Mouse (Mus musculus) G1E (cell line): ENCODE measurements around the gene A1cf. TPM values are rescaled to one million over a fixed set of nuclear protein-coding genes. Genes with fewer than 3 reads are reported as not detected.

Experiments used
- ATAC-seq: 2 replicates; pipeline ENCODE4 v1.8.0; 2016; ENCODE audit warnings: mild to moderate bottlenecking; ENCODE audit not compliant: insufficient number of reproducible peaks, poor library complexity, low FRiP score, severe bottlenecking; ENCODE audit errors: extremely low read depth
- DNase-seq: peaks from one replicate; pipeline ENCODE4 v3.0.0; 2012; ENCODE audit warnings: low spot score
- H3K27me3 ChIP-seq: 2 replicates; pipeline ENCODE4 v1.6.1; 2012; ENCODE audit warnings: mild to moderate bottlenecking, low read length, inconsistent platforms; ENCODE audit not compliant: insufficient read depth
- H3K36me3 ChIP-seq: replicated peaks from 2 replicates; pipeline ENCODE3; 2012; ENCODE audit warnings: mild to moderate bottlenecking, inconsistent platforms
- H3K4me1 ChIP-seq: 2 replicates; pipeline ENCODE4 v1.6.1; 2012; ENCODE audit warnings: low read depth, low read length, inconsistent platforms, mixed read lengths; ENCODE audit not compliant: insufficient read depth
- H3K4me3 ChIP-seq: 2 replicates; pipeline ENCODE4 v1.5.1; 2012; ENCODE audit warnings: low read depth, mild to moderate bottlenecking, inconsistent platforms, low read length, moderate library complexity, mixed read lengths
- H3K9me3 ChIP-seq: replicated peaks from 2 replicates; pipeline ENCODE4 v1.6.1; 2012; ENCODE audit warnings: inconsistent platforms
- CTCF ChIP-seq: IDR thresholded peaks from 2 replicates; pipeline ENCODE4 v1.5.1; 2012; ENCODE audit warnings: low read depth, low read length, inconsistent platforms, mixed read lengths
- GATA1 ChIP-seq: IDR thresholded peaks from 2 replicates; pipeline ENCODE4 v1.6.1; 2012; ENCODE audit warnings: borderline replicate concordance, low read length, inconsistent platforms, mixed read lengths
- GATA2 ChIP-seq: IDR thresholded peaks from 2 replicates; pipeline ENCODE4 v1.6.1; 2012; ENCODE audit warnings: low read depth, low read length, inconsistent platforms, borderline replicate concordance
- POLR2AphosphoS5 ChIP-seq: IDR thresholded peaks from 2 replicates; pipeline ENCODE4 v1.6.1; 2012; ENCODE audit warnings: low read depth, low read length, inconsistent platforms; ENCODE audit not compliant: insufficient replicate concordance
- TAL1 ChIP-seq: conservative IDR thresholded peaks from 2 replicates; pipeline ENCODE4 v1.6.1; 2012; ENCODE audit warnings: low read depth, low read length, inconsistent platforms, mixed read lengths
- polyA plus RNA-seq: library from polyadenylated mRNA; stranded (reverse); fragments of >175 nt; gene quantifications from 2 replicates; pipeline ENCODE4 v1.2.3, GENCODE M21; 2012
- total RNA-seq, 2 experiments: library from RNA; stranded (forward) in 1 of 2; stranded (reverse) in 1 of 2; fragments of 200-1000 nt in 1 of 2; fragments of >200 nt in 1 of 2; fragmentation: Nextera tagmentation in 1 of 2; gene quantifications; 2 replicates each; pipeline ENCODE4 v1.2.3; 2014 to 2017

Gene A1cf
- total RNA-seq (2014; fragmentation: Nextera tagmentation) (not detected in 2 replicates), total RNA-seq (2017) (0.06 and 0.27 TPM in 2 replicates), polyA plus RNA-seq (not detected in 2 replicates)

GRCm38 (mm10) chr19:31868521-31868920, at the start of gene A1cf:
A1cf (plus strand) TSS chr19:31868764.
- no peak for DNase-seq
- Histone ChIP-seq H3K4me3 (no peak within 1 kb of the TSS), H3K36me3 (no peaks in the 10 kb centered on the region), H3K27me3 (peaks cover 7% of the 10 kb centered on the region; the same call in 1 of the 2 replicates), H3K4me1 (no peaks in the 10 kb centered on the region), H3K9me3 (no peaks in the 10 kb centered on the region)
- TF ChIP-seq TAL1 = no peak
- TF ChIP-seq GATA1 = no peak
- no peak for TF ChIP-seq GATA2
- TF ChIP-seq POLR2AphosphoS5 = no peak
- no peak for TF ChIP-seq CTCF
- no peak for ATAC-seq

GRCm38 (mm10) chr19:31834250-31834649, 34.3 kb upstream of the A1cf start:
- peaks cover 4% of the 10 kb centered on the region for H3K4me1 ChIP-seq
- no peaks in the 10 kb centered on the region for H3K36me3 ChIP-seq
- no peaks in the 10 kb centered on the region for H3K27me3 ChIP-seq
- no peak for TF ChIP-seq CTCF
- no peak for TF ChIP-seq POLR2AphosphoS5
- no peak overlapping the region for H3K4me3 ChIP-seq
- peaks cover 5% of the 10 kb centered on the region for H3K9me3 ChIP-seq
- DNase-seq (no peak), ATAC-seq (no peak)

- Histone ChIP-seq H3K4me1 (no peaks in the 10 kb centered on the region), H3K4me3 (no peak overlapping the region), H3K27me3 (no peaks in the 10 kb centered on the region), H3K9me3 (no peaks in the 10 kb centered on the region), H3K36me3 (no peaks in the 10 kb centered on the region)
- ATAC-seq (no peak), DNase-seq (no peak)
- TF ChIP-seq POLR2AphosphoS5 (no peak), TAL1 (no peak), GATA2 (no peak), CTCF (no peak)
Observed at GRCm38 (mm10) chr19:31861909-31862308, 6.7 kb upstream of the A1cf start.

- no peaks in the 10 kb centered on the region for H3K4me1 ChIP-seq
- ATAC-seq = no peak
- H3K27me3 ChIP-seq = no peaks in the 10 kb centered on the region
- no peak for DNase-seq
- no peak for TF ChIP-seq TAL1
- TF ChIP-seq GATA1 = no peak
- no peak for TF ChIP-seq POLR2AphosphoS5
- no peak for TF ChIP-seq GATA2
- TF ChIP-seq CTCF = no peak
- no peaks in the 10 kb centered on the region for H3K9me3 ChIP-seq
- no peak overlapping the region for H3K4me3 ChIP-seq
- H3K36me3 ChIP-seq = no peaks in the 10 kb centered on the region
Observed at GRCm38 (mm10) chr19:31862512-31863249, 5.9 kb upstream of the A1cf start.

GRCm38 (mm10) chr19:31865451-31865850, 3.1 kb upstream of the A1cf start:
- TF ChIP-seq CTCF = no peak
- TF ChIP-seq GATA2 = no peak
- no peak for TF ChIP-seq POLR2AphosphoS5
- TF ChIP-seq GATA1 = no peak
- no peak for TF ChIP-seq TAL1
- no peak overlapping the region for H3K4me3 ChIP-seq
- no peak for DNase-seq
- H3K9me3 ChIP-seq = no peaks in the 10 kb centered on the region
- ATAC-seq = no peak
- H3K36me3 ChIP-seq = no peaks in the 10 kb centered on the region
- H3K4me1 ChIP-seq = no peaks in the 10 kb centered on the region
- H3K27me3 ChIP-seq = peaks cover 7% of the 10 kb centered on the region; the same call in 1 of the 2 replicates

- H3K36me3 ChIP-seq = no peaks in the 10 kb centered on the region
- TF ChIP-seq TAL1 (no peak), POLR2AphosphoS5 (no peak), GATA2 (no peak), CTCF (no peak), GATA1 (no peak)
- peaks cover 7% of the 10 kb centered on the region; the same call in 1 of the 2 replicates for H3K27me3 ChIP-seq
- DNase-seq (no peak), ATAC-seq (no peak)
- H3K4me1 ChIP-seq = no peaks in the 10 kb centered on the region
- no peak overlapping the region for H3K4me3 ChIP-seq
- H3K9me3 ChIP-seq = no peaks in the 10 kb centered on the region
Observed at GRCm38 (mm10) chr19:31868076-31868475, 488 bp upstream of the A1cf start.

- H3K27me3 ChIP-seq = peaks cover 7% of the 10 kb centered on the region; the same call in 1 of the 2 replicates
- H3K4me1 ChIP-seq = no peaks in the 10 kb centered on the region
- H3K4me3 ChIP-seq = no peak overlapping the region
- no peak for TF ChIP-seq GATA1
- no peak for TF ChIP-seq POLR2AphosphoS5
- TF ChIP-seq TAL1 = no peak
- TF ChIP-seq GATA2 = no peak
- no peaks in the 10 kb centered on the region for H3K36me3 ChIP-seq
- no peaks in the 10 kb centered on the region for H3K9me3 ChIP-seq
- DNase-seq (no peak), ATAC-seq (no peak)
Observed at GRCm38 (mm10) chr19:31868971-31869370, 407 bp downstream of the A1cf start.
